Mouse (Mus musculus): ENCODE measurements around the gene Mrpl43.

- TF ChIP-seq CTCF (IDR thresholded peaks at IDR 0.05; ENCODE audit: control insufficient read depth, insufficient read depth, insufficient replicate concordance, low read depth, low read length) (no peak), POLR2A (IDR thresholded peaks at IDR 0.05; ENCODE audit: control insufficient read depth, low read depth, low read length) (no peak)
Measured at GRCm38 (mm10) chr19:44976636-44977035, 29.6 kb downstream of the Mrpl43 start.
